Mouse (Mus musculus) fibroblast of lung, adult 2 months (primary cell): ENCODE data around the gene Galnt6.

ENCODE experiments used
- DNase-seq: peaks from one replicate; pipeline ENCODE4 v3.0.0-alpha.2; 2011; ENCODE audit warnings: low read depth

The Galnt6 gene

GRCm38 (mm10) chr15:100754041-100754440 lies 24.9 kb upstream of the Galnt6 start:
- DNase-seq, result no peak

GRCm38 (mm10) chr15:100753045-100753444 lies 23.9 kb upstream of the Galnt6 start:
- no peak for DNase-seq

GRCm38 (mm10) chr15:100752439-100752838 lies 23.3 kb upstream of the Galnt6 start:
- DNase-seq, result no peak

- no peak for DNase-seq
Measured at GRCm38 (mm10) chr15:100749751-100750538, 20.8 kb upstream of the Galnt6 start.

GRCm38 (mm10) chr15:100748584-100748983 lies 19.4 kb upstream of the Galnt6 start:
- no peak for DNase-seq

GRCm38 (mm10) chr15:100747121-100747963 lies 18.2 kb upstream of the Galnt6 start:
- no peak for DNase-seq

GRCm38 (mm10) chr15:100746478-100747120 lies 17.4 kb upstream of the Galnt6 start:
- DNase-seq, result no peak

- no peak for DNase-seq
Measured at GRCm38 (mm10) chr15:100743238-100743637, 14.1 kb upstream of the Galnt6 start.

- DNase-seq, result no peak
Measured at GRCm38 (mm10) chr15:100739442-100739841, 10.3 kb upstream of the Galnt6 start.

- no peak for DNase-seq
Measured at GRCm38 (mm10) chr15:100738351-100738781, 9.2 kb upstream of the Galnt6 start.

GRCm38 (mm10) chr15:100737667-100738066 lies 8.5 kb upstream of the Galnt6 start:
- DNase-seq, result no peak

- DNase-seq, result no peak
Measured at GRCm38 (mm10) chr15:100735953-100736300, 6.8 kb upstream of the Galnt6 start.

- no peak for DNase-seq
Measured at GRCm38 (mm10) chr15:100735095-100735952, 6.1 kb upstream of the Galnt6 start.

- DNase-seq, result no peak
Measured at GRCm38 (mm10) chr15:100732580-100732979, 3.4 kb upstream of the Galnt6 start.

GRCm38 (mm10) chr15:100731081-100731480 lies 1.9 kb upstream of the Galnt6 start:
- DNase-seq, result no peak

GRCm38 (mm10) chr15:100728586-100728985 lies 590 bp downstream of the Galnt6 start:
- DNase-seq, result no peak

- no peak for DNase-seq
Measured at GRCm38 (mm10) chr15:100727834-100728233, 1.3 kb downstream of the Galnt6 start.

- no peak for DNase-seq
Measured at GRCm38 (mm10) chr15:100726721-100727120, 2.5 kb downstream of the Galnt6 start.

GRCm38 (mm10) chr15:100723505-100723904 lies 5.7 kb downstream of the Galnt6 start:
- no peak for DNase-seq

- DNase-seq, result no peak
Measured at GRCm38 (mm10) chr15:100722564-100722963, 6.6 kb downstream of the Galnt6 start.

GRCm38 (mm10) chr15:100722026-100722425 lies 7.2 kb downstream of the Galnt6 start:
- DNase-seq, result no peak

- DNase-seq, result no peak
Measured at GRCm38 (mm10) chr15:100721445-100721844, 7.7 kb downstream of the Galnt6 start.
